Mouse (Mus musculus) heart, postnatal 0 days (tissue): ENCODE data around the gene Hlx. TPM values are rescaled to one million over a fixed set of nuclear protein-coding genes. Genes with fewer than 3 reads are reported as not detected.

Source experiments
- ATAC-seq: fragments of 200-750 bp; cut with Nextera tagmentation; 2 replicates; pipeline ENCODE4 v1.8.0; 2017; ENCODE audit warnings: low read depth, moderate number of reproducible peaks, moderate library complexity; ENCODE audit not compliant: insufficient read depth
- DNase-seq: peaks from one replicate; pipeline ENCODE4 v3.0.0-alpha.2; 2016; ENCODE audit warnings: low spot score
- H3K27ac ChIP-seq: fragments of 300-500 bp; sonication (generic); 2 replicates; pipeline ENCODE4 v1.5.1; 2014; ENCODE audit warnings: low read depth, mild to moderate bottlenecking
- H3K27me3 ChIP-seq: fragments of 300-500 bp; sonication (generic); 2 replicates; pipeline ENCODE4 v1.6.1; 2014; ENCODE audit warnings: low read length, mixed read lengths; ENCODE audit not compliant: control insufficient read depth, insufficient read depth
- H3K36me3 ChIP-seq: fragments of 300-500 bp; sonication (generic); replicated peaks from 2 replicates; pipeline ENCODE4 v1.6.1; 2014; ENCODE audit warnings: low read length, mixed read lengths; ENCODE audit not compliant: control insufficient read depth, insufficient read depth
- H3K4me1 ChIP-seq: fragments of 300-500 bp; sonication (generic); 2 replicates; pipeline ENCODE4 v1.6.1; 2014; ENCODE audit warnings: antibody characterized with exemption; ENCODE audit not compliant: control insufficient read depth, insufficient read depth
- H3K4me2 ChIP-seq: fragments of 300-500 bp; sonication (generic); 2 replicates; pipeline ENCODE4 v1.6.1; 2014; ENCODE audit warnings: low read depth, mild to moderate bottlenecking, low read length, moderate library complexity
- H3K4me3 ChIP-seq: fragments of 300-500 bp; sonication (generic); 2 replicates; pipeline ENCODE4 v1.5.1; 2014; ENCODE audit warnings: low read depth, low read length
- H3K9ac ChIP-seq: fragments of 300-500 bp; sonication (generic); replicated peaks from 2 replicates; pipeline ENCODE4 v1.6.1; 2014; ENCODE audit warnings: low read depth, low read length, mixed read lengths
- H3K9me3 ChIP-seq: fragments of 300-500 bp; sonication (generic); replicated peaks from 2 replicates; pipeline ENCODE4 v1.6.1; 2016; ENCODE audit warnings: low read length; ENCODE audit not compliant: control insufficient read depth
- CTCF ChIP-seq: IDR thresholded peaks from 2 replicates; pipeline ENCODE4 v1.5.1; 2016; ENCODE audit warnings: antibody characterized with exemption, control low read depth, low read depth
- EP300 ChIP-seq: IDR thresholded peaks from 2 replicates; pipeline ENCODE4 v1.6.1; 2016; ENCODE audit warnings: antibody characterized with exemption, low read depth
- WGBS: fragments of 180-500 bp; shearing (Covaris S2); extraction: QIAGEN DNeasy Blood & Tissue Kit; methylation state at CpG from one replicate; pipeline ENCODE4 v1.1.7; 2014; 5-methylcytosine and 5-hydroxymethylcytosine counted together
- polyA plus RNA-seq: library from polyadenylated mRNA; unstranded; fragments of >200 nt; fragmentation: Nextera tagmentation; extraction: Ambion mirVana; gene quantifications from 2 replicates; pipeline ENCODE4 v1.2.1, GENCODE M21; 2015
- total RNA-seq: library from RNA; depleted of rRNA; stranded (reverse); fragments of >200 nt; gene quantifications from 2 replicates; pipeline ENCODE4 v1.2.3, GENCODE M21; 2014; ENCODE audit warnings: low replicate concordance

Gene Hlx
- total and polyA plus RNA-seq, 2 experiments from 2014 or later: 7.0 to 10.0 TPM

DNA sequence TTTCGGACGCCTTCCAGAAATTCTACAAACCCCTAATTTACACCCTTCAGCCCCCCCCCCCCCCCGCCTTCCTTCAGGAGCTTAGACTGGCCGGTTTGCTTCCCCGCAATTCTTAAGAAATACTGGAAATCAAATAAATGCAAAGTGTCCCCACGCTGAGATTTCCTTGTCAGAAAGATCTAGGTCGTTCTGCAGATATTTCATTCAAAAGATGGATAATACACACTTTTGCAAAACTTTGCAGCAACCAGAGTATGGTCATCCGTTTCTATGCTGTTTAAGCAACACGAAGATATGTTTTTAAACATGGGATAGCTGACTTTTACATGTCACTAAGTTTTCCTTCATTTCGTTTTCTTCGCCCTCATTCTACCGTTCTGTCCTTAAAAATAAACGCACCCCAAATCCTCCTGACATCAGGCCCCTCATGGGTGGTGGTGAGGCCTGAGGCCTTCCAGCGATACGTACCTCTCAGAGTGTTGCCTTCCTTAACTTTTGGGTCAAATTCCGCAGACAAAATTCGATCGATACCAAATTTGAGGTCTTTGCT lies 1.3 kb downstream of the Hlx start:
- no peaks in the 10 kb centered on the region for H3K9me3 ChIP-seq
- H3K4me1 ChIP-seq: peaks cover 6% of the 10 kb centered on the region
- peak overlapping the region; percentile 79 for H3K27ac ChIP-seq
- peak overlapping the region; percentile 86 for H3K4me2 ChIP-seq
- H3K36me3 ChIP-seq: peaks cover 6% of the 10 kb centered on the region; the same call in 1 of the 2 replicates
- ATAC-seq (no peak), DNase-seq (no peak)
- peak overlapping the region; percentile 66 for H3K4me3 ChIP-seq
- peaks cover 84% of the 10 kb centered on the region for H3K27me3 ChIP-seq
- TF ChIP-seq EP300 (no peak), CTCF (no peak)
- 7% methylated on average over 18 of the region's 18 CpGs for WGBS
- H3K9ac ChIP-seq: peak overlapping the region; percentile 69

DNA sequence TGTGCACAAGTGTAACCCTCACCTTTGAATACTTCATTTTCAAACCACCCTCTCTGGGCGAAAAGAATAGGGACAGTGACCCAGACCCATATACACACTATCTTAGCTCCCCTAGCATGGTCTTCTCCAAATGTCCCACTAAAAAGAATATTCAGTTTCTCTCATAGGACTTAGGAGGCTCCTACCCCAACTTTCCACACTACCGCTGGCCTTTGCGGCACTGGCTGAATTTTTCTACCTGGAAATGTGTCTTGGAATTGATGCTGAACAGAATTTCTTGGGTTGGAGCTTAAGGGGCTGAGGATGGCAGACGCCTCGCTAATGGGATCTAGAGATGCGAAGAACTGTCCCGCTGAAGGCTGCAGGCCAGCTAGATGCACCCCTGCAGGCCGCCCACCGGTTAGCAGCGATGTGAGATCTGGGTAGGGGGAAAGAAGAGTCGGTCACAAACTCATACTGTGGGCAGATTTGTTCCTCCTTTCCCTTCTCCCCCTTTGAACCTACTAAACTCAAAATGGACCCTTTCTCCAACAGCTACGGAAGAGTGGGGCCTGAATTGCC lies 1.9 kb downstream of the Hlx start:
- ATAC-seq: no peak
- peak overlapping the region; percentile 66 for H3K4me3 ChIP-seq
- H3K27me3 ChIP-seq: peaks cover 84% of the 10 kb centered on the region
- WGBS: 17% methylated on average over 12 of the region's 12 CpGs
- no peak for DNase-seq
- TF ChIP-seq CTCF (no peak), EP300 (no peak)
- H3K9ac ChIP-seq: no peak overlapping the region
- H3K9me3 ChIP-seq: no peaks in the 10 kb centered on the region
- H3K36me3 ChIP-seq: peaks cover 6% of the 10 kb centered on the region; the same call in 1 of the 2 replicates
- peaks cover 6% of the 10 kb centered on the region for H3K4me1 ChIP-seq
- peak overlapping the region; percentile 86 for H3K4me2 ChIP-seq
- H3K27ac ChIP-seq: no peak overlapping the region

DNA sequence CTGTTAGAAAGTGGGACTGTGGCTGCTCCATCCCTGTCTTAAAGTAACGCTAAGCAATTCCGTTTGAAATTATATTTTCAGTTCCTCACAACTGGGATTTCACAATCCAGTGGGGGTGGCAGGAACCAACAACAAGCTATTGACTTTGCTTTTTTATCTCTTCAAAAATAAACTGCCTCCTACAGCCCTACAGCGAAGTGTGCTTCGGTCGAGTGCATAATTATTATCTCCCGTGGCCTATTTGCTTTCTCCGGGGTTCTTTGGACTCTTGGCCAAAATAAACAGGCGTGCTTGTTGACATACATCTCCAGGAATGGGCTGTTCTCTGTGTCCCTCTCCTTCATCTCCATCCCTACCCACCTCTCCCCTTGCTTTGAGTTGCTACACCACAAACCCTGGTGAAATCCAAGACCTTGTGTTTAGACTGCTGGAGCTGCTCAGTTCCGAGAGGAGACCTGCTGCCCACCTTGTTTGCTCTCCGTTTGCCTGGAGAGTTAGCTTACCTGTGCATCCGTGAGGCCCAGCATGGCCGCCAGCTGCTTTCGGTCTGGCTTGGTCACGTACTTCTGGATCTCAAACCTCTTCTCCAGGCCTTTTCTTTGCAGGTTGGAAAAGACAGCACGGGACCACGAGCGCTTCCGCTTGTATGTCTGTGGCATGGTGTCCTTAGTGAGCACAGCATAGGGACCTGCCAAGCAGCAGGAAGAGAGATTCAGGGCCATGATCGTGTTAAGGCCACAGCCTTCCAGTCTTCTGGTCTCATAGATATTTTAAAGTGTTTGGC lies 2.9 kb downstream of the Hlx start:
- 15% methylated on average over 19 of the region's 19 CpGs for WGBS
- H3K9me3 ChIP-seq: no peaks in the 10 kb centered on the region
- DNase-seq (no peak), ATAC-seq (no peak)
- peaks cover 86% of the 10 kb centered on the region for H3K27me3 ChIP-seq
- H3K4me2 ChIP-seq: peak overlapping the region; percentile 86
- TF ChIP-seq CTCF (no peak), EP300 (no peak)
- H3K4me1 ChIP-seq: peaks cover 6% of the 10 kb centered on the region
- no peak overlapping the region for H3K27ac ChIP-seq
- H3K36me3 ChIP-seq: peaks cover 6% of the 10 kb centered on the region; the same call in 1 of the 2 replicates
- H3K9ac ChIP-seq: 0 out of 2 replicates have a peak overlapping the region, but pooled peaks have one; percentile 30
- H3K4me3 ChIP-seq: peak overlapping the region; percentile 66

DNA sequence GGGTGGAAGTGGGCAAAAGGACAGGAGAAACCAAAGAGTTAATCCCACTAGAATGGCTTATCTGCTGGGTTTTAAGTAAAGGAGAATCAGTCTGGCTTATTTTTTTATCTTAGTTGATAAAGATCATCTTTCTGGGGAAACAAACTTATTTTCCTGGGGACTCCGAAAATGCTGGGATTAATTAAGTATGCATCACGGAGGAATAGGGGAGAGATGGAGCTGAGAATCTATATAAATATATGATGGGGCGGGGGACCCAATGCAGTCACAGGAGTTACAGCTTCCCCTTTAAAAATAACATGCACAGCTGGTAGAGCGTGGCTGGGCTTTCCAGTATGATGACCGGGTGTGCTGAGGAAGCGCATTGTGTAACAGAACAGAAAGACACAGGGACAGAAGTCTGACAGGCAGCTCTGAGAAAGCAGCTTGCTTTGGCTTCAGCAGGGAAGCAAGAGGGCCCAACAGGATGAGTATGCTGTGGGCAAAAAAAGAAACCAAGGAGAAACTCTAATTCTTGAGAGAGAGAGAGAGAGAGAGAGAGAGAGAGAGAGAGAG lies 3.8 kb downstream of the Hlx start:
- no peak for DNase-seq
- H3K4me1 ChIP-seq: peaks cover 6% of the 10 kb centered on the region
- no peak overlapping the region for H3K9ac ChIP-seq
- H3K9me3 ChIP-seq: no peaks in the 10 kb centered on the region
- no peak for ATAC-seq
- 10% methylated on average over 6 of the region's 6 CpGs for WGBS
- peak overlapping the region; percentile 66 for H3K4me3 ChIP-seq
- H3K27ac ChIP-seq: no peak overlapping the region
- TF ChIP-seq EP300: no peak
- TF ChIP-seq CTCF: no peak
- peaks cover 6% of the 10 kb centered on the region; the same call in 1 of the 2 replicates for H3K36me3 ChIP-seq
- H3K4me2 ChIP-seq: peak overlapping the region; percentile 86
- H3K27me3 ChIP-seq: peaks cover 96% of the 10 kb centered on the region

DNA sequence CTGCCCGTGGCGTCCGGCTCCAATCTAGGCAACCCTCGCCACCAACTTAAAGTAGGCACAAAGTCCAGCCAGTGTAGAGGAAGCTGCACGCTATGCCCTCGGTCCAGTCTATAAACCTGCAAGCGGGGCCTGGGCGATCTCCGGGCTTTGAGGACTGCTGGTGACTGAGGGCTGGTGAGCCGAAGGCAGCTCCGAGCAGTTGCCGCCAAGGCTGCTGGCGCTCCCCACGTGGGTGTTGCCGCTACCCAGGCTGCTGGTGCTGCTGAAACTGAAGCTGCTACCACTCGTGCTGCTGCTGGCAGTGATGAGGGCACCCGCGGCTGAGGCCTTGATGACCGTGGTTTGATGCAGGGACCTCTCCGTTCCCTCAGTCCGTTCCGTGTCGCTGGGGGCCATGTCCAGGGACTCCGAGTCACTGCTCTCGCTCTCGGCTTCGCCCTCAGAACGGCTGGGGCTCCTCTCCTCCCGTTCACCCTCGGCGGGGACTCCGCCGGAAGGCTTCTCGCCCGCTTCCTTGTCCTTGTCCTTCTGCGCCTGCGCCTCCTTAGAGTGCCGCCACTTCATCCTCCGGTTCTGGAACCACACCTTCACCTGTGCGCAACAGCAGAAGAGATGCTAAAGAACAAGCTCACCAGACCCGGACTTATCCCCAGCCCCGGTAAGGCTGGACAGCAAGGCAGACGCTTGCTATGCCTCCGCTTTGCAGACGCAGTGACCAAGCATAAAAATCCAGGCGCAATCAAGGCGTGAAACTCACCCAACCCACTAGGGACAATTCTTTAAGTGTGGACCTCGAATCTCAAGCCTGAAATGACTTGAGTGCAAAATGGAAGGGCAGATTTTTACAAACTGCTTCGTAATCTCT lies 4.8 kb downstream of the Hlx start:
- Histone ChIP-seq H3K9me3 (no peaks in the 10 kb centered on the region), H3K9ac (no peak overlapping the region), H3K4me3 (peak overlapping the region; percentile 66), H3K36me3 (peaks cover 6% of the 10 kb centered on the region; the same call in 1 of the 2 replicates), H3K4me2 (peak overlapping the region; percentile 86), H3K4me1 (peaks cover 6% of the 10 kb centered on the region), H3K27me3 (peaks cover 97% of the 10 kb centered on the region), H3K27ac (no peak overlapping the region)
- DNase-seq (no peak), ATAC-seq (no peak)
- TF ChIP-seq EP300 (no peak), CTCF (no peak)
- 22% methylated on average over 49 of the region's 49 CpGs for WGBS
